Mouse (Mus musculus) gastrocnemius, postnatal 14 days (tissue): ENCODE results near the gene Hoxb8. TPM values are rescaled to one million over a fixed set of nuclear protein-coding genes. Genes with fewer than 3 reads are reported as not detected.

Experiments used
- DNase-seq: peaks from one replicate; pipeline ENCODE4 v3.0.0; 2021; ENCODE audit warnings: mixed read lengths
- intact Hi-C: fragments of 180-260 bp; cut with DNase I; formaldehyde crosslinking; loops from one replicate; pipeline ENCODE4 v1.15.1; 2025; ENCODE audit warnings: low total_unique reads
- total RNA-seq, 2 experiments: library from RNA; stranded (reverse); gene quantifications; 2 replicates each; pipeline ENCODE4 v1.2.3; 2021

Gene Hoxb8
- total RNA-seq, 2 experiments from 2014 or later = 0.71 to 0.74 TPM

DNA sequence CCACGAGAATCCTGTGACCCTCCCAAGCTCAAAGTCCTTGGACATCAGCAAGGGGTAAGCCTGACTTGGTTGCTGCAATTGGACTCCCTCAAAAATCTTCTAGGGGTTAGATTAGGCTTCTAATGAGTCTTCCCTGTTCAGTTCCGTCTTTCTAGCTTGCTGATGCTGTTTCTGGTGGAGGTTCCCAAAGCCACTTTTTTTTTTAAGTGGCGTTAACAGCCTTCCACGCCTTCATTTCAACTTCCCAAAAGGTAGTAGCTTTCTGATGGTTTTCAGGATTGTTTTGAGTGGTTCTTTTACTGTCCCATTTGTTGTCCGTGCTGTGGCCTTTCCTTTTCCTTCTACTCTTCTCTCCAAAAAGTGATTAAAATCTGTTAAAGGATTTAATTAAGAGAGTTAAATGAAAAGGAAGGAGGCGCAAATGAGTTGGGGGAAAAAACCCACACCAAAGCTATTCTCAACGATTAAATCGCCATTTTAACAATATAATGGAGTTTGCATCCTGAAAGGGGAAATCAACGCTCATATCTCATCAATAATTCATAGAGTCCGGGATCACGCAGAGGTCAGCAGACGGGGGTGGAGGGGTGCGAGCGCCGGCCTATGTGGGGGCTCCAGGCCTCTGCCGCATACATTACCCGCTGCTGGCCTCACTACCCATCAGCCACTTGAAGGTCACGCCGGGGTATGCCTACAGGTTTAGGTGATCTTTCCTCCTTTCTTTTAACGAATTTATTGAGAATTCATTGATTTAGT is 28.7 kb downstream of the Hoxb8 start:
- intact Hi-C loops = loop anchor here (5.0 kb wide), 1 partner anchor 242 kb away; no protein-coding TSS in a partner anchor
- DNase-seq = no peak

DNA sequence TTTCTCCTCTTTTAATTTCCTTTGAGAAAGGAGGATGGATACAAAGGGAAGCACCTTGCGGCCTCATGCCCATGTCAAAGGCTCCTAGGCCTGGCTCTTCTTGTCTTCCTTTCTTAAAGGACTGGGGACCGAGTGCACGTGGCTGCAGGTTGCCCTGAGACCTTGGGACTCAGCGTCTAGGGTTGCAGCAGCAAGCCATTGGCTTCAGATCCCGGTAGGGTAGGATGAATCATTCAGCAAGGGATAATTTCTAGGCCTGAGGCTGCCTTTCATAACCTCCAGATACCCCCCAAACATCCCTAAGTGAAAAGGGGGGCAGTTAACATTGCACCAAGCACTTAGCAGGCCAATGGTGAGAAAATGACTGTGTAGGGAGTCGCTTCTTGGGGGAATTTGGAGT is 29.4 kb downstream of the Hoxb8 start:
- no peak for DNase-seq
- intact Hi-C loops = loop anchor here (5.0 kb wide), 1 partner anchor 241 kb away; no protein-coding TSS in a partner anchor

- DNase-seq = peak; percentile 46
- intact Hi-C loops = loop anchor here (5.0 kb wide), 1 partner anchor 241 kb away; no protein-coding TSS in a partner anchor
Measured at GRCm38 (mm10) chr11:96311520-96312417, 30.1 kb downstream of the Hoxb8 start.

- no peak for DNase-seq
- intact Hi-C loops = loop anchor here (5.0 kb wide), 1 partner anchor 239 kb away; no protein-coding TSS in a partner anchor
Measured at GRCm38 (mm10) chr11:96313134-96313533, 31.4 kb downstream of the Hoxb8 start.

- no peak for DNase-seq
- intact Hi-C loops = loop anchor here (5.0 kb wide), 1 partner anchor 238 kb away; no protein-coding TSS in a partner anchor
Measured at GRCm38 (mm10) chr11:96313806-96314428, 32.2 kb downstream of the Hoxb8 start.

DNA sequence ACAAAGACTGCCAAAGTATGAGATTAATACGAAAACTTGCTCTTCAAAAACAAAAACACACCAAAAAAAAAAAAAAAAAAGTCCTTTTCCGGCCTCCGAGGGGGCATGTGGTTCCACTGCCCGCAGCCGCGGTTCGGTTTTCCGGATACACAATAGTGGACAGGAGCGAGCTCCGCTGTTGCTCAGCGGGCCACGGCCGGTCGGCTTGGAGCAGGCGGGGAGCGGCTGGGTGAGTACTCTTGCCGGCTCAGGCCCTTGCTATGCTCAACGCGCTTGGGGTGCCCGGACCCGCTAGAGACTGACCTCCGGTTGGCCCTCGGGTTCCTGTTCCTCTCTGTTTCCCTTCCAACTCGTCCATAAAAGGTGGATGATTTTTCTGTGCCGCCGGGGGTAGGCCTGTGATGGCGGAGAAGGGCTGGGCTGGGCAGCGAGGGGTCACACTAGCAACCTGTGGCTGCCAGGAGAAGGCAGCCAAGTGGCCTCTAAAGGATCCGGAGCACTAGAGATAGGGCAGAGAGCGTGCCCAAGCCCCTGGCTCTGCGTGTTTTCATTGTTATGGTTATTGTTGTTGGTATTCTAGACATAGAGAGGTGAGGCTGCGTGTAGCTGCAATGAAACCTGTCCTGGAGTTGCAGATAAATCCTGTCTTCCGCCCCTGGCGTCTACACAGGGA is 33.1 kb downstream of the Hoxb8 start:
- intact Hi-C loops = loop anchor here (5.0 kb wide), 1 partner anchor 237 kb away; no protein-coding TSS in a partner anchor
- DNase-seq = no peak

- no peak for DNase-seq
- intact Hi-C loops = no loop called here
Measured at GRCm38 (mm10) chr11:96315344-96315681, 33.6 kb downstream of the Hoxb8 start.

DNA sequence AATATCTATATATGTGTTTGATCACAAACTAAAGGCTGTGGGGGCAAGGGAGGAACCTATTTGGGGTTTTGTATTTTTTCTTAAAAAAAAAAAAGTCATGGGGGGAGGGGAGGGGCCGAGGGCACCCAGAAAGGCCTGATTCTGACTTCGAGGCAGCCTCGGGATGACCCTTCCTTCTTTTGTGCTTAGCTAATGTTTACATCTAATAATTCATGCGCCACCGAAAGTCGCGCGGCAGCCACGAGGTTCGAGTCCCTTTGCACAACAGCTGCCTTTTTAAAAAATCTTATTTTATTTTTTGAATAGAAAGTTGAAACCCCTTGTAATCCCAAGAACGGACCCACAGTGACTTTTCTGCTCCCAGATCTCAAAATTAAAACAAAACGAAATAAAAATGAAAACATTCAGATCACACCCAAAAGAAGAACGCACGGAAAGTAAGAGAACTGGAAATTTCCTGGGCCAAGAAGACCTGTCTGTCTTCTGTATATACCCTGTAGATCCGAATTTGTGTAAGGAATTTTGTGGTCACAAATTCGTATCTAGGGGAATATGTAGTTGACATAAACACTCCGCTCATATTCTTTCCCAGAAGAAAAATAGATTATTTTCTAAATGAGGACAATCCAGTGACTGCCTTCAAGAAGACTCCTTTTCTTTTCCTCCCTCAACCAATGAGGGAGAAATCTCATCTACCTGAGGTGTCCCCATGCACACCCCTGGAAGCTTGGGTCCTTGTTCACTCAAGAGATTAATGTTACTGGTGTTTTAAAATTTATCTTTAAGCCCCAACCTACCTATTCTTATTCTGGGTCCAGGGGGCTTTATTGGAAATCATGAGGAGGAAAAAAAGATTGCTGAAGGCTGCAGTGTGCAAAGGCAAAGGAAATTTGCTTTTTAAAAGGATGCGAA is 35.2 kb downstream of the Hoxb8 start:
- intact Hi-C loops = no loop called here
- no peak for DNase-seq

- DNase-seq = no peak
- intact Hi-C loops = no loop called here
Measured at GRCm38 (mm10) chr11:96317608-96318367, 36.1 kb downstream of the Hoxb8 start, which contains the start of gene Hoxb4. Gene Hoxb4, plus strand, starts transcription at chr11:96318267.

- DNase-seq = no peak
- intact Hi-C loops = no loop called here
Measured at GRCm38 (mm10) chr11:96318368-96319070, 36.8 kb downstream of the Hoxb8 start.

- DNase-seq = no peak
- intact Hi-C loops = no loop called here
Measured at GRCm38 (mm10) chr11:96319071-96319902, 37.6 kb downstream of the Hoxb8 start.

- no peak for DNase-seq
- intact Hi-C loops = no loop called here
Measured at GRCm38 (mm10) chr11:96319910-96320309, 38.2 kb downstream of the Hoxb8 start.

DNA sequence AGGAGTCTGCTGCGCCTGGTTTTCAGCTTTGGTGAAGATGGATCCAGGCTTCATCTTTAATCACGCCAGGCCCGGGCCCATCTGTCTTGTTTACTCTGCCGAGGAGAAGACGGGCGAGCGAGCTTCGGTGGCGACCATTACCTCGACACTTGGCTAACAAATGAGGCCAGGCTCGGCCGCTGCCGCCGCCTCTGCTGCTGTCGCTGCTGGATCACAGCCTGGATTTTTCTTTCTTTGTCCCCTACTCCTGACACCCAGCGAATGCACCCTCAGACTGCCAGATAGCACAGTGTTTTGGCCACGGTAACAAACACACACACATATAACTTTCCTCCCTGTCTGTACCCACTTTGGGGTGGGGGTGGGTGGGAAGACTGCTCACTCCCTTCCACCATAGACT is 39.0 kb downstream of the Hoxb8 start:
- intact Hi-C loops = no loop called here
- no peak for DNase-seq

GRCm38 (mm10) chr11:96321846-96322245 is 40.1 kb downstream of the Hoxb8 start:
- intact Hi-C loops = no loop called here
- DNase-seq = no peak

DNA sequence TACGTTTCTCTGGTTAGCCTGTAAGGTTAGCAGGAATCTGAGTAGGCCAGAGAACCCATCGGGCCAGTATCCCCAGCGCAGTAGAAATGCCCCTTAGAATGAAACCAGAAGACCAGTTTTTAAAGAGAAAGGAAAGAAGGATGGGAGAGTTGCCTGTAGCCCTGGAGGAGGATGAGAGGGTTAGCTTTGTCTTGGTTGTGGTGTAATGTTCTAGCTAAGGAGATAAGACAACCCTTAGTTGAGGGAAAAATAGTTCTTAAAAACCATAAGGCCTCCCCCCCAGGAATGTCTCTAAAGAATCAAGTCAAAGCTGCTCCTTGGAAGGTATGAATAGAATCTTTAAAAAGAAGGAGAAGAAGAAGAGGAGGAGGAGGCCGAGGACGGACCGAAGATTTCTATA is 41.0 kb downstream of the Hoxb8 start:
- no peak for DNase-seq
- intact Hi-C loops = no loop called here

GRCm38 (mm10) chr11:96323154-96323553 is 41.4 kb downstream of the Hoxb8 start, which contains the start of gene Hoxb3:
Gene Hoxb3, plus strand, starts transcription at chr11:96323326.
- intact Hi-C loops = no loop called here
- no peak for DNase-seq
